Mouse (Mus musculus) hindbrain, embryonic 13.5 days (tissue): Measurements from ENCODE around the gene Mt1. TPM values are rescaled to one million over a fixed set of nuclear protein-coding genes. Genes with fewer than 3 reads are reported as not detected.

Experiments
- ATAC-seq: fragments of 200-750 bp; cut with Nextera tagmentation; 2 replicates; pipeline ENCODE4 v1.8.0; 2017; ENCODE audit warnings: moderate TSS enrichment; ENCODE audit not compliant: low FRiP score
- H3K27ac ChIP-seq: fragments of 300-500 bp; sonication (generic); 2 replicates; pipeline ENCODE4 v1.5.1; 2015; ENCODE audit warnings: inconsistent platforms, mild to moderate bottlenecking, moderate library complexity
- H3K27me3 ChIP-seq: fragments of 300-500 bp; sonication (generic); 2 replicates; pipeline ENCODE4 v1.6.1; 2015; ENCODE audit warnings: mild to moderate bottlenecking, inconsistent platforms
- H3K36me3 ChIP-seq: fragments of 300-500 bp; sonication (generic); 2 replicates; pipeline ENCODE4 v1.6.1; 2015; ENCODE audit warnings: mild to moderate bottlenecking, inconsistent platforms
- H3K4me1 ChIP-seq: fragments of 300-500 bp; sonication (generic); replicated peaks from 2 replicates; pipeline ENCODE4 v1.6.1; 2015; ENCODE audit warnings: inconsistent platforms
- H3K4me2 ChIP-seq: fragments of 300-500 bp; sonication (generic); 2 replicates; pipeline ENCODE4 v1.6.1; 2015; ENCODE audit warnings: inconsistent platforms, mild to moderate bottlenecking, moderate library complexity
- H3K4me3 ChIP-seq: fragments of 300-500 bp; sonication (generic); 2 replicates; pipeline ENCODE4 v1.5.1; 2015; ENCODE audit warnings: mild to moderate bottlenecking, inconsistent platforms
- H3K9ac ChIP-seq: fragments of 300-500 bp; sonication (generic); 2 replicates; pipeline ENCODE4 v1.6.1; 2015; ENCODE audit warnings: mild to moderate bottlenecking, inconsistent platforms
- H3K9me3 ChIP-seq: fragments of 300-500 bp; sonication (generic); 2 replicates; pipeline ENCODE4 v1.6.1; 2016; ENCODE audit warnings: inconsistent platforms
- WGBS: fragments of 180-500 bp; shearing (Covaris S2); methylation state at CpG from one replicate; pipeline ENCODE4 v1.1.7; 2015; 5-methylcytosine and 5-hydroxymethylcytosine counted together
- polyA plus RNA-seq: library from polyadenylated mRNA; unstranded; fragments of >200 nt; fragmentation: Nextera tagmentation; extraction: Ambion mirVana; gene quantifications from 2 replicates; pipeline ENCODE4 v1.2.1, GENCODE M21; 2015

Gene Mt1
- polyA plus RNA-seq, 1 experiment from 2014 or later = 35.8 TPM

DNA sequence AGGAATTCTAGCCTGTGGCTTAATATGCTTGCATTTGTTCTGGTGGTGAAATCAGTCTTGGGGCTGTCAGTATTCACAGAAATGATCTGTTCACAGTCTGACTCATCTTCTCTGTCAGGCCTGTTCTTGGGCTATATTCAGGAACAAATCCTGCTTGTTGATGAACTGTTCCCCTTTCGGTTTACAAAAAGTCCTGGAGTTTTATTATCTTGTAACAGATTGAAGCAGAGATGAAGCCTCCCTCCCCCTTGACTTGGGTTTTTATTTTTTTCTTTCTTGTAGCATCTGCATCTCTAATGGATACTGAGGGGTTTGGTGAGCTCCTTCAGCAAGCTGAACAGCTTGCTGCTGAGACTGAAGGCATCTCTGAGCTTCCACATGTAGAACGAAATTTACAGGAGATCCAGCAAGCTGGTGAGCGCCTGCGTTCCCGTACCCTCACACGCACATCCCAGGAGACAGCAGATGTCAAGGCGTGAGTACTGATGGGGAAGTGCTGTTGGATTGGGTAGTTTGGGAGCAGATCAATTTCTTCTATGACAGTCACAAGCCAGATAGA, 48.6 kb downstream of the Mt1 start:
- ATAC-seq = no peak
- WGBS = 88% methylated on average over 7 of the region's 7 CpGs
- Histone ChIP-seq H3K4me1 (no peaks in the 10 kb centered on the region), H3K36me3 (peaks cover 34% of the 10 kb centered on the region), H3K9ac (no peak overlapping the region), H3K27ac (no peak overlapping the region), H3K27me3 (no peaks in the 10 kb centered on the region), H3K4me3 (no peak overlapping the region), H3K9me3 (no peaks in the 10 kb centered on the region), H3K4me2 (no peak overlapping the region)

Other genes with a start within 250 kb of the Mt1 start
- 60.6 and 64.3 TPM in 2 replicates for gene Amfr, start 166.2 kb upstream of the Mt1 start, polyA plus RNA-seq
- 109 and 112 TPM in 2 replicates for gene Nudt21, start 142.1 kb upstream of the Mt1 start, polyA plus RNA-seq
- 16.9 TPM in 2 replicates for gene Ogfod1, start 141.9 kb upstream of the Mt1 start, polyA plus RNA-seq
- gene Bbs2, start 80.2 kb upstream of the Mt1 start, polyA plus RNA-seq = 22.0 and 25.3 TPM in 2 replicates
- gene Mt4, start 41.9 kb upstream of the Mt1 start, polyA plus RNA-seq = not detected in 2 replicates
- 119 and 130 TPM in 2 replicates for gene Mt3, start 26.5 kb upstream of the Mt1 start, polyA plus RNA-seq
- gene Mt2, start 6.4 kb upstream of the Mt1 start, polyA plus RNA-seq = 9.5 and 9.6 TPM in 2 replicates
- gene Nup93, start 35.5 kb downstream of the Mt1 start, polyA plus RNA-seq = 66.5 and 68.0 TPM in 2 replicates
- 0.14 and 0.19 TPM in 2 replicates for gene Slc12a3, start 150.1 kb downstream of the Mt1 start, polyA plus RNA-seq
- gene Herpud1, start 207.4 kb downstream of the Mt1 start, polyA plus RNA-seq = 55.8 and 59.3 TPM in 2 replicates